Mouse (Mus musculus) ES-E14 (cell line): ENCODE measurements around the gene Tulp1. TPM values are rescaled to one million over a fixed set of nuclear protein-coding genes. Genes with fewer than 3 reads are reported as not detected.

Experiments used
- DNase-seq: peaks from one replicate; pipeline ENCODE4 v3.0.0-alpha.2; 2013; ENCODE audit warnings: low read depth, low spot score
- H3K27ac ChIP-seq: 2 replicates; pipeline ENCODE4 v1.5.1; 2012; ENCODE audit warnings: low read depth, mild to moderate bottlenecking, low read length, moderate library complexity, mixed read lengths; ENCODE audit not compliant: poor library complexity, insufficient read depth, severe bottlenecking
- H3K36me3 ChIP-seq: 2 replicates; pipeline ENCODE4 v1.6.1; 2012; ENCODE audit warnings: mild to moderate bottlenecking, low read length, moderate library complexity, mixed read lengths; ENCODE audit not compliant: control insufficient read depth, poor library complexity, insufficient read depth, severe bottlenecking
- H3K4me1 ChIP-seq, 2 experiments: fragments of 150-350 bp in 1 of 2; sonication (generic) in 1 of 2; 2 replicates each; pipeline ENCODE4 v1.6.1; 2012; ENCODE audit warnings: low read length in 2 of 2, mild to moderate bottlenecking in 1 of 2, mixed read lengths in 1 of 2; ENCODE audit not compliant: control insufficient read depth in 2 of 2, insufficient read depth in 2 of 2, poor library complexity in 1 of 2
- H3K4me3 ChIP-seq, 2 experiments: fragments of 150-350 bp in 1 of 2; sonication (generic) in 1 of 2; 2 replicates each; pipeline ENCODE4 v1.5.1; 2012; ENCODE audit warnings: low read length in 2 of 2, low read depth in 1 of 2, mild to moderate bottlenecking in 1 of 2, mixed read lengths in 1 of 2; ENCODE audit not compliant: insufficient read depth in 1 of 2, poor library complexity in 1 of 2, severe bottlenecking in 1 of 2
- H3K9ac ChIP-seq: 2 replicates; pipeline ENCODE4 v1.6.1; 2012; ENCODE audit warnings: low read depth, mild to moderate bottlenecking, low read length, mixed read lengths; ENCODE audit not compliant: poor library complexity, insufficient read depth, severe bottlenecking
- H3K9me3 ChIP-seq: fragments of 150-350 bp; sonication (generic); 2 replicates; pipeline ENCODE4 v1.6.1; 2012; ENCODE audit warnings: low read depth, mild to moderate bottlenecking, low read length; ENCODE audit not compliant: control insufficient read depth, insufficient read depth
- CHD2 ChIP-seq: IDR thresholded peaks from 2 replicates; pipeline ENCODE4 v1.6.1; 2014; ENCODE audit warnings: mild to moderate bottlenecking, low read depth, low read length, inconsistent platforms
- HCFC1 ChIP-seq: IDR thresholded peaks from 2 replicates; pipeline ENCODE4 v1.6.1; 2012; ENCODE audit warnings: low read length, inconsistent platforms, borderline replicate concordance; ENCODE audit not compliant: insufficient read depth
- MAFK ChIP-seq: IDR thresholded peaks from 2 replicates; pipeline ENCODE4 v1.6.1; 2014; ENCODE audit warnings: mild to moderate bottlenecking, low read depth, low read length, inconsistent platforms; ENCODE audit not compliant: insufficient read depth
- ZC3H11A ChIP-seq: IDR thresholded peaks from 2 replicates; pipeline ENCODE4 v1.6.1; 2012; ENCODE audit warnings: low read depth, mild to moderate bottlenecking, inconsistent platforms, low read length, borderline replicate concordance
- ZNF384 ChIP-seq: IDR thresholded peaks from 2 replicates; pipeline ENCODE4 v1.6.1; 2012; ENCODE audit warnings: low read depth, low read length, inconsistent platforms
- in situ Hi-C, 2 experiments: fragments of 600-800 bp; cut with MboI; formaldehyde crosslinking; loops; one replicate each; pipeline ENCODE4 v1.15.1; 2025; ENCODE audit warnings: low sequenced_read_pairs in 2 of 2, inconsistent platforms in 1 of 2; ENCODE audit not compliant: unreplicated experiment in 2 of 2
- total RNA-seq: library from RNA; depleted of rRNA; stranded (reverse); fragments of 300-350 nt; gene quantifications from 2 replicates; pipeline ENCODE4 v1.2.3, GENCODE M21; 2012

Gene Tulp1
- total RNA-seq, 1 experiment: 3.7 TPM

- in situ Hi-C loops: no loop called here
- no peak for TF ChIP-seq HCFC1
- TF ChIP-seq MAFK: no peak
- TF ChIP-seq ZC3H11A: no peak
- TF ChIP-seq CHD2: no peak
- no peak for TF ChIP-seq ZNF384
- H3K4me3 ChIP-seq: no peak overlapping the region
- H3K27ac ChIP-seq: no peak overlapping the region
- no peak for DNase-seq
- H3K9ac ChIP-seq: no peak overlapping the region
- H3K9me3 ChIP-seq: no peaks in the 10 kb centered on the region
- no peaks in the 10 kb centered on the region for H3K36me3 ChIP-seq
- peaks cover 2 to 14% of the 10 kb centered on the region in 2 experiments; a peak in 2 of 4 replicates for H3K4me1 ChIP-seq
Measured at GRCm38 (mm10) chr17:28355871-28356270, 9.2 kb downstream of the Tulp1 start.

GRCm38 (mm10) chr17:28352018-28352417 is 13.0 kb downstream of the Tulp1 start:
- Histone ChIP-seq H3K9ac (no peak overlapping the region), H3K36me3 (no peaks in the 10 kb centered on the region), H3K4me3 (peak overlapping the region; percentile 13 to 93; a peak in 2 of 4 replicates), H3K27ac (no peak overlapping the region), H3K4me1 (peaks cover 2 to 31% of the 10 kb centered on the region in 2 experiments; a peak in 2 of 4 replicates), H3K9me3 (no peaks in the 10 kb centered on the region)
- TF ChIP-seq MAFK: no peak
- no peak for TF ChIP-seq CHD2
- TF ChIP-seq HCFC1: no peak
- no peak for TF ChIP-seq ZC3H11A
- TF ChIP-seq ZNF384: no peak
- no peak for DNase-seq
- in situ Hi-C loops: no loop called here

GRCm38 (mm10) chr17:28351353-28351890 is 13.6 kb downstream of the Tulp1 start:
- no peaks in the 10 kb centered on the region for H3K36me3 ChIP-seq
- TF ChIP-seq HCFC1 (no peak), MAFK (no peak), ZNF384 (no peak), ZC3H11A (no peak), CHD2 (no peak)
- in situ Hi-C loops: no loop called here
- H3K27ac ChIP-seq: peak overlapping the region; percentile 34; the same call in 1 of the 2 replicates
- peak overlapping the region; percentile 73 to 93 for H3K4me3 ChIP-seq
- H3K9ac ChIP-seq: peak overlapping the region; percentile 79
- DNase-seq: no peak
- peaks cover 2 to 31% of the 10 kb centered on the region in 2 experiments; a peak in 2 of 4 replicates for H3K4me1 ChIP-seq
- no peaks in the 10 kb centered on the region for H3K9me3 ChIP-seq

- Histone ChIP-seq H3K4me3 (peak within 1 kb of the TSS; percentile 73 to 93), H3K9ac (peak within 1 kb of the TSS; percentile 79), H3K27ac (peak within 1 kb of the TSS; percentile 45), H3K9me3 (no peaks in the 10 kb centered on the region), H3K36me3 (no peaks in the 10 kb centered on the region), H3K4me1 (peaks cover 2 to 37% of the 10 kb centered on the region in 2 experiments; a peak in 2 of 4 replicates)
- TF ChIP-seq HCFC1 (no peak), ZNF384 (no peak), MAFK (no peak), ZC3H11A (no peak), CHD2 (no peak)
- in situ Hi-C loops: no loop called here
- no peak for DNase-seq
Measured at GRCm38 (mm10) chr17:28350466-28351352, 14.3 kb downstream of the Tulp1 start, which contains the start of gene Tead3. Gene Tead3, minus strand, starts transcription at chr17:28350817.
